ENCODE assay signal across 26 mouse cellular contexts in genomic region chr14:86599511-86599910, GRCm38 (mm10).
"Had no signal": no experiment of that assay in that cellular context is flagged by ENCODE, and none has a peak within 500 bp of the region (broad histone marks: within the 10 kb centered on the region; RNA-seq: fewer than 3 reads in every experiment).

No protein-coding gene starts in this region.

- ATAC-seq: hindbrain, embryonic 16.5 days; inflammation-experienced regulatory T-cells, adult 6 months; intestine, embryonic 15.5 days; intestine, postnatal 0 days; liver, embryonic 12.5 days had no signal

- H3K9ac ChIP-seq: heart, embryonic 13.5 days; heart, embryonic 15.5 days; hindbrain, embryonic 12.5 days; hindbrain, embryonic 14.5 days; intestine, embryonic 15.5 days; limb, embryonic 13.5 days; limb, embryonic 15.5 days; liver, embryonic 12.5 days; liver, embryonic 14.5 days had no signal

- H3K9me3 ChIP-seq: heart, embryonic 10.5 days; heart, embryonic 13.5 days; heart, embryonic 15.5 days; hindbrain, embryonic 10.5 days; hindbrain, embryonic 12.5 days; intestine, embryonic 15.5 days; limb, embryonic 13.5 days; limb, embryonic 15.5 days had no signal

- H3K27ac ChIP-seq: gastrocnemius, adult 2 months; heart, embryonic 10.5 days; heart, embryonic 13.5 days; heart, embryonic 15.5 days; hindbrain, embryonic 10.5 days; hindbrain, embryonic 12.5 days; hindbrain, embryonic 14.5 days; intestine, embryonic 15.5 days; limb, embryonic 13.5 days; limb, embryonic 15.5 days; liver, embryonic 12.5 days; liver, embryonic 14.5 days had no signal

- H3K4me1 ChIP-seq: heart, embryonic 10.5 days; heart, embryonic 13.5 days; heart, embryonic 15.5 days; hindbrain, embryonic 10.5 days; hindbrain, embryonic 12.5 days; intestine, embryonic 15.5 days; limb, embryonic 13.5 days; limb, embryonic 15.5 days; liver, embryonic 12.5 days had no signal

- H3K4me2 ChIP-seq: heart, embryonic 13.5 days; heart, embryonic 15.5 days; hindbrain, embryonic 12.5 days; hindbrain, embryonic 14.5 days; intestine, embryonic 15.5 days; limb, embryonic 13.5 days; limb, embryonic 15.5 days; liver, embryonic 12.5 days had no signal

- DNase-seq: gastrocnemius, adult 2 months; gastrocnemius, postnatal 10 days; gastrocnemius, postnatal 25 days; heart, adult 18-20 months; heart, postnatal 14 days; heart, postnatal 36 days; kidney, adult 18-20 months; kidney, adult 8-10 months; kidney, postnatal 36 days; layer of hippocampus, adult 9-11 months; layer of hippocampus, postnatal 36 days; left cerebral cortex, postnatal 4 days had no signal

- H3K27me3 ChIP-seq: heart, embryonic 13.5 days; heart, embryonic 15.5 days; hindbrain, embryonic 12.5 days; intestine, embryonic 15.5 days; limb, embryonic 13.5 days; limb, embryonic 15.5 days; liver, embryonic 12.5 days had no signal

- H3K36me3 ChIP-seq: heart, embryonic 10.5 days; heart, embryonic 13.5 days; heart, embryonic 15.5 days; hindbrain, embryonic 10.5 days; hindbrain, embryonic 12.5 days; intestine, embryonic 15.5 days; limb, embryonic 13.5 days; limb, embryonic 15.5 days; liver, embryonic 12.5 days had no signal

- H3K4me3 ChIP-seq: gastrocnemius, adult 2 months; heart, embryonic 10.5 days; heart, embryonic 13.5 days; heart, embryonic 15.5 days; hindbrain, embryonic 10.5 days; hindbrain, embryonic 12.5 days; intestine, embryonic 15.5 days; limb, embryonic 13.5 days; limb, embryonic 15.5 days; liver, embryonic 12.5 days had no signal
